Mouse (Mus musculus): ENCODE measurements around the gene Mpp3. TPM values are rescaled to one million over a fixed set of nuclear protein-coding genes. Genes with fewer than 3 reads are reported as not detected.

Gene Mpp3
- polyA plus RNA-seq (2014; fragmentation: Nextera tagmentation; extraction: Ambion mirVana) = 4.0 and 4.9 TPM in 2 replicates

GRCm38 (mm10) chr11:102028087-102028816 lies at the start of gene Mpp3:
Gene Mpp3, minus strand, starts transcription at chr11:102028461.
- peak within 1 kb of the TSS; percentile 62 for H3K9ac ChIP-seq
- WGBS = 58% methylated on average over 6 of the region's 6 CpGs
- peak within 1 kb of the TSS; percentile 97 for H3K4me2 ChIP-seq
- no peak for ATAC-seq (ENCODE audit: insufficient read depth)
- H3K4me3 ChIP-seq (ENCODE audit: low read depth, low read length) = peak within 1 kb of the TSS; percentile 66
- no peaks in the 10 kb centered on the region for H3K27me3 ChIP-seq (ENCODE audit: insufficient read depth, low read length)
- H3K27ac ChIP-seq (ENCODE audit: low read depth) = no peak within 1 kb of the TSS
- no peak for DNase-seq
- TF ChIP-seq CTCF (IDR thresholded peaks at IDR 0.05; ENCODE audit: low read depth) = no peak
- H3K36me3 ChIP-seq (ENCODE audit: insufficient read depth) = no peaks in the 10 kb centered on the region
- no peaks in the 10 kb centered on the region for H3K9me3 ChIP-seq (ENCODE audit: low read depth, low read length)
- peaks cover 5% of the 10 kb centered on the region; the same call in 1 of the 2 replicates for H3K4me1 ChIP-seq (ENCODE audit: insufficient read depth)

- Histone ChIP-seq H3K9me3 (ENCODE audit: low read depth, low read length) (no peaks in the 10 kb centered on the region), H3K36me3 (ENCODE audit: insufficient read depth) (peaks cover 5% of the 10 kb centered on the region; the same call in 1 of the 2 replicates), H3K4me2 (no peak overlapping the region), H3K27ac (ENCODE audit: low read depth) (no peak overlapping the region), H3K9ac (no peak overlapping the region), H3K4me1 (ENCODE audit: insufficient read depth) (0 out of 2 replicates have a peak, but pooled peaks cover 3% of the 10 kb centered on the region), H3K27me3 (ENCODE audit: insufficient read depth, low read length) (no peaks in the 10 kb centered on the region), H3K4me3 (ENCODE audit: low read depth, low read length) (no peak overlapping the region)
- TF ChIP-seq CTCF (IDR thresholded peaks at IDR 0.05; ENCODE audit: low read depth) = no peak
- DNase-seq (no peak), ATAC-seq (ENCODE audit: insufficient read depth) (no peak)
- WGBS = 78% methylated on average over 14 of the region's 14 CpGs
Measured at GRCm38 (mm10) chr11:102073722-102074121, 45.5 kb upstream of the Mpp3 start.

GRCm38 (mm10) chr11:102072729-102073128 lies 44.5 kb upstream of the Mpp3 start:
- Histone ChIP-seq H3K36me3 (ENCODE audit: insufficient read depth) (no peaks in the 10 kb centered on the region; the same call in 1 of the 2 replicates), H3K9ac (no peak overlapping the region), H3K9me3 (ENCODE audit: low read depth, low read length) (no peaks in the 10 kb centered on the region), H3K4me3 (ENCODE audit: low read depth, low read length) (no peak overlapping the region), H3K4me1 (ENCODE audit: insufficient read depth) (0 out of 2 replicates have a peak, but pooled peaks cover 3% of the 10 kb centered on the region), H3K4me2 (no peak overlapping the region), H3K27ac (ENCODE audit: low read depth) (no peak overlapping the region), H3K27me3 (ENCODE audit: insufficient read depth, low read length) (no peaks in the 10 kb centered on the region)
- no peak for DNase-seq
- no peak for ATAC-seq (ENCODE audit: insufficient read depth)
- TF ChIP-seq CTCF (IDR thresholded peaks at IDR 0.05; ENCODE audit: low read depth) = no peak
- 67% methylated on average over 5 of the region's 5 CpGs for WGBS

- Histone ChIP-seq H3K9ac (no peak overlapping the region), H3K36me3 (ENCODE audit: insufficient read depth) (no peaks in the 10 kb centered on the region), H3K27ac (ENCODE audit: low read depth) (no peak overlapping the region), H3K9me3 (ENCODE audit: low read depth, low read length) (no peaks in the 10 kb centered on the region), H3K4me3 (ENCODE audit: low read depth, low read length) (no peak overlapping the region), H3K4me1 (ENCODE audit: insufficient read depth) (0 out of 2 replicates have a peak, but pooled peaks cover 3% of the 10 kb centered on the region), H3K4me2 (peak overlapping the region; percentile 51), H3K27me3 (ENCODE audit: insufficient read depth, low read length) (no peaks in the 10 kb centered on the region)
- ATAC-seq (ENCODE audit: insufficient read depth) (peak; percentile 65; the same call in 1 of the 2 replicates), DNase-seq (peak; percentile 74)
- TF ChIP-seq CTCF (IDR thresholded peaks at IDR 0.05; ENCODE audit: low read depth) = no peak
- WGBS = 2% methylated on average over 13 of the region's 13 CpGs
Measured at GRCm38 (mm10) chr11:102070426-102070825, 42.2 kb upstream of the Mpp3 start.

- Histone ChIP-seq H3K36me3 (ENCODE audit: insufficient read depth) (no peaks in the 10 kb centered on the region), H3K27me3 (ENCODE audit: insufficient read depth, low read length) (no peaks in the 10 kb centered on the region), H3K27ac (ENCODE audit: low read depth) (no peak overlapping the region), H3K4me1 (ENCODE audit: insufficient read depth) (0 out of 2 replicates have a peak, but pooled peaks cover 3% of the 10 kb centered on the region), H3K4me2 (no peak overlapping the region), H3K9ac (no peak overlapping the region), H3K4me3 (ENCODE audit: low read depth, low read length) (no peak overlapping the region), H3K9me3 (ENCODE audit: low read depth, low read length) (no peaks in the 10 kb centered on the region)
- ATAC-seq (ENCODE audit: insufficient read depth) = no peak
- no peak for TF ChIP-seq CTCF (IDR thresholded peaks at IDR 0.05; ENCODE audit: low read depth)
- no peak for DNase-seq
- WGBS = 53% methylated on average over 11 of the region's 11 CpGs
Measured at GRCm38 (mm10) chr11:102069633-102070032, 41.4 kb upstream of the Mpp3 start.

- TF ChIP-seq CTCF (IDR thresholded peaks at IDR 0.05; ENCODE audit: low read depth) = peak; percentile 55
- ATAC-seq (ENCODE audit: insufficient read depth) (no peak), DNase-seq (peak; percentile 46)
- Histone ChIP-seq H3K36me3 (ENCODE audit: insufficient read depth) (0 out of 2 replicates have a peak, but pooled peaks cover 4% of the 10 kb centered on the region), H3K4me3 (ENCODE audit: low read depth, low read length) (no peak overlapping the region), H3K27ac (ENCODE audit: low read depth) (no peak overlapping the region), H3K4me1 (ENCODE audit: insufficient read depth) (0 out of 2 replicates have a peak, but pooled peaks cover 3% of the 10 kb centered on the region), H3K9me3 (ENCODE audit: low read depth, low read length) (no peaks in the 10 kb centered on the region), H3K4me2 (no peak overlapping the region), H3K9ac (no peak overlapping the region), H3K27me3 (ENCODE audit: insufficient read depth, low read length) (no peaks in the 10 kb centered on the region)
- 43% methylated on average over 2 of the region's 2 CpGs for WGBS
Measured at GRCm38 (mm10) chr11:102068969-102069368, 40.7 kb upstream of the Mpp3 start.

- DNase-seq (no peak), ATAC-seq (ENCODE audit: insufficient read depth) (no peak)
- no peaks in the 10 kb centered on the region for H3K4me1 ChIP-seq (ENCODE audit: insufficient read depth)
- H3K4me3 ChIP-seq (ENCODE audit: low read depth, low read length) = no peak overlapping the region
- no peak overlapping the region for H3K27ac ChIP-seq (ENCODE audit: low read depth)
- no peak overlapping the region for H3K4me2 ChIP-seq
- TF ChIP-seq CTCF (IDR thresholded peaks at IDR 0.05; ENCODE audit: low read depth) = no peak
- H3K9me3 ChIP-seq (ENCODE audit: low read depth, low read length) = no peaks in the 10 kb centered on the region
- H3K9ac ChIP-seq = no peak overlapping the region
- H3K36me3 ChIP-seq (ENCODE audit: insufficient read depth) = 0 out of 2 replicates have a peak, but pooled peaks cover 28% of the 10 kb centered on the region
- H3K27me3 ChIP-seq (ENCODE audit: insufficient read depth, low read length) = no peaks in the 10 kb centered on the region
- 75% methylated on average over 13 of the region's 13 CpGs for WGBS
Measured at GRCm38 (mm10) chr11:102063076-102063475, 34.8 kb upstream of the Mpp3 start.
